Mouse (Mus musculus): Measurements from ENCODE around the gene Olfr1367.

DNA sequence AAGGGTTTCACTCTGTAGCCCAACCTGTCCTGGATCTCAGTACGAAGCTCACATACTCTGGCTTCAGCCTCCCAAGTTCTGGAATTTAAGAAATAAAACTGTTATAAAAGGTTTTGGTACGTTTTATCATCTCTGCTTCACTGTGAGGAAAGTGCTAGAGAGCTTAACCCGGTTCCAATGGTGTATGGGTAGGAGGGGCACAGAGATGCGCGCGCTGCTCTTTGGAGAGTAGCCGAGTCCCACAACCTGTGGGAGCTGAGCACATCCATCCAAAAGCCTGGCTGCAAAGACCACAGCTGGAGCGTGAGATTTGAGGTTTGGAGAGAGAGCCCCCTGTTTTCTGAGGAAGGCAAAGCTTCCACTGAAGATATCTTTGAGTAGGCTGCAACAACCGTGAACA is 19.3 kb upstream of the Olfr1367 start:
- TF ChIP-seq CTCF (IDR thresholded peaks at IDR 0.05): no peak
- no peak for TF ChIP-seq EP300 (IDR thresholded peaks at IDR 0.05)
